Mouse (Mus musculus) cerebellum, adult 2 months (tissue): ENCODE data around the gene Psme2.

Experiments used
- CTCF ChIP-seq: fragments of 200-500 bp; IDR thresholded peaks from 2 replicates; pipeline ENCODE4 v1.5.1; 2011; ENCODE audit warnings: low read depth, mild to moderate bottlenecking, control low read depth, low read length, moderate library complexity, borderline replicate concordance; ENCODE audit not compliant: insufficient read depth
- POLR2A ChIP-seq: fragments of 200-500 bp; IDR thresholded peaks from 2 replicates; pipeline ENCODE4 v1.6.1; 2011; ENCODE audit warnings: low read length, control low read depth, borderline replicate concordance; ENCODE audit not compliant: insufficient read depth

DNA sequence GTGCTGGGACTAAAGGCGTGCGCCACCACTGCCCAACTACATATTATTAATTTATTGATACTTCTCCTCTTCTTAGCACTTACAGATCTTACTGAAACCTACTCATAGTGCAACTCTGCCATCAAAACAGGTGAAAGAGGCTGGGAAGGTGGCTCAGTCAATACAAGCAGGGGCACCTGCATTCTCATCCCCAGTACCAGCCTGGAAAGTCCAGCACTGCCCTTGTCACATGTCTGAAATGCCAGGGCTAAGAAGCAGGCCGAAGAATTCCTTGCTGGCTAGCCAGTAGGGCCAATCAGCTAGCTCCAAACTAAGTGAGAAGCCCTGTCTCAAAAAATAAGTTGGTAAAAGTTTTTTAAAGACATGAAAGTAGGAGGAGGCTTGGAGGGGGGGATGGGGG lies 33.3 kb downstream of the Psme2 start:
- TF ChIP-seq CTCF: no peak
- TF ChIP-seq POLR2A: no peak
